In the genomic region with DNA sequence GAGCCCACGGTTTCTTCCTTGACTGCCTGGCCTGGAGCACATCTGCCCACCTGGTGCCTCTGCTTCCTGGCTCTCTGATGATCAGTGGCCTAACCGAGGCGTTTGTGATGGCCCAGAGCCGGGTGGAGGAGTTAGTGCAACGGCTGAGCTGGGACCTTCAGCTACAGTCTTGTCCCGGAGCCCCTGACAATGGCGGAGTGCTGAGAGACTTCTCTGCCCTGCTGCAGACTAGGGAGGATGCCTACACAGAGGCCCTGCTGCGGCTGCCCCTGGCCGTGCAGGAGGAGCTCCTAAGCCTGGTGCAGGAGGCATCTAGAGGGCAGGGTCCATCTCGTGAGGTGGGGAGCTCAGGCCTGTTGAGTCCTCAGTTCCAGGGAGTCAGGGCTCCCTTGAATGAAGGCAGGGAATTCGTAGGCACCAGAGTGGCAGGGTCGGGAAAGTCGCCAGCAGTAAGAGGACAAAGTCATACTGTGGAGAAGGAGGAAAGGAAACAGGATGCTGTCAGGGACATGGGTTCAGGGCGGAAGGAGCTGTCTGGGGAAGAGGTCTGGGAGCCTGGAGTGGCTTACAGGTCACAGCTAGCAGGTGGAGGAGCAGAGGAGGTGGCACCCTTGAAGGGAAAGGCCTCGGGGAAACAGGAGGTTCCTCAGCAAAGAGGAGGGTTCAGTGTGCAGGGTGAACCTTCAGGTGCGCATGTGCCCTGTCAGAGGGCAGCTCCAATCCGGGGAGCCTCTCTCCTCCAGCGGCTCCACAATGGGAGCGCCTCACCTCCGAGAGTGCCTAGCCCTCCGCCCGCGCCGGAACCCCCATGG, we compare ENCODE assay signal across 9 mouse cellular contexts. TPM values are rescaled to one million over a fixed set of nuclear protein-coding genes. Genes with fewer than 3 reads are reported as not detected.
A peak's percentile ranks its signal among the peaks of the same experiment; 100 is the strongest.
DNase-seq lines count a peak whose midpoint lies in the region; ATAC-seq lines count a peak whose summit lies in the region.
"Had no signal": no experiment of that assay in that cellular context is flagged by ENCODE, and none has a peak within 500 bp of the region (broad histone marks: within the 10 kb centered on the region; RNA-seq: fewer than 3 reads in every experiment).

No protein-coding gene starts in this region.

- peak overlapping the region; percentile 36; the same call in 1 of the 2 replicates for H3K27ac ChIP-seq in liver, embryonic 11.5 days (ENCODE audit: low read depth, low read length)
- H3K27ac ChIP-seq in heart, embryonic 16.5 days (ENCODE audit: low read length), result peak overlapping the region; percentile 95; the same call in 1 of the 2 replicates
- H3K27ac ChIP-seq in midbrain, embryonic 15.5 days, result no peak overlapping the region

- H3K4me1 ChIP-seq in liver, embryonic 11.5 days (replicated peaks; ENCODE audit: control insufficient read depth, insufficient read depth, low read length), result peaks cover 30% of the 10 kb centered on the region
- H3K4me1 ChIP-seq in heart, embryonic 16.5 days (ENCODE audit: control insufficient read depth, insufficient read depth, low read length), result peaks cover 25% of the 10 kb centered on the region
- peaks cover 24% of the 10 kb centered on the region for H3K4me1 ChIP-seq in midbrain, embryonic 15.5 days

- peak overlapping the region; percentile 85 for H3K4me2 ChIP-seq in liver, embryonic 11.5 days
- H3K4me2 ChIP-seq in heart, embryonic 16.5 days (ENCODE audit: low read depth, low read length), result peak overlapping the region; percentile 87
- H3K4me2 ChIP-seq in midbrain, embryonic 15.5 days, result 0 out of 2 replicates have a peak overlapping the region, but pooled peaks have one; percentile 4

- WGBS in liver, embryonic 11.5 days, result 83% methylated on average over 24 of the region's 24 CpGs
- 75% methylated on average over 24 of the region's 24 CpGs for WGBS in heart, embryonic 16.5 days
- WGBS in midbrain, embryonic 15.5 days, result 83% methylated on average over 24 of the region's 24 CpGs

- no peaks in the 10 kb centered on the region for H3K9me3 ChIP-seq in liver, embryonic 11.5 days (ENCODE audit: control insufficient read depth, low read length)
- no peaks in the 10 kb centered on the region for H3K9me3 ChIP-seq in heart, embryonic 16.5 days (replicated peaks; ENCODE audit: control insufficient read depth, low read length)
- H3K9me3 ChIP-seq in midbrain, embryonic 15.5 days, result no peaks in the 10 kb centered on the region

- H3K9ac ChIP-seq in liver, embryonic 11.5 days (ENCODE audit: low read depth, low read length), result no peak overlapping the region
- no peak overlapping the region for H3K9ac ChIP-seq in heart, embryonic 16.5 days (ENCODE audit: low read length)
- H3K9ac ChIP-seq in midbrain, embryonic 15.5 days, result no peak overlapping the region

- no peaks in the 10 kb centered on the region for H3K27me3 ChIP-seq in liver, embryonic 11.5 days (replicated peaks; ENCODE audit: control insufficient read depth, insufficient read depth, low read length)
- H3K27me3 ChIP-seq in heart, embryonic 16.5 days (ENCODE audit: control insufficient read depth, insufficient read depth, low read length), result no peaks in the 10 kb centered on the region
- no peaks in the 10 kb centered on the region for H3K27me3 ChIP-seq in midbrain, embryonic 15.5 days (replicated peaks)

- peaks cover 37% of the 10 kb centered on the region for H3K36me3 ChIP-seq in liver, embryonic 11.5 days (ENCODE audit: control insufficient read depth, insufficient read depth, low read length)
- H3K36me3 ChIP-seq in heart, embryonic 16.5 days (ENCODE audit: control insufficient read depth, insufficient read depth), result peaks cover 35% of the 10 kb centered on the region
- peaks cover 24% of the 10 kb centered on the region; the same call in 1 of the 2 replicates for H3K36me3 ChIP-seq in midbrain, embryonic 15.5 days (replicated peaks)

- DNase-seq in cerebellum, adult 9-10 months, result peak; percentile 57
- no peak for DNase-seq in cerebellum, postnatal 36 days
- no peak for DNase-seq in liver, embryonic 11.5 days (ENCODE audit: low spot score)
- DNase-seq in liver, result no peak
- no peak for DNase-seq in left cerebral cortex, adult 18-20 months (ENCODE audit: low spot score in 2 of 2)
- DNase-seq in adrenal gland, postnatal 4 days (ENCODE audit: low spot score in 2 of 2), result no peak

- H3K4me3 ChIP-seq in liver, embryonic 11.5 days (ENCODE audit: low read depth, low read length), result peak overlapping the region; percentile 70; the same call in 1 of the 2 replicates
- no peak overlapping the region for H3K4me3 ChIP-seq in heart, embryonic 16.5 days (ENCODE audit: low read length)
- H3K4me3 ChIP-seq in midbrain, embryonic 15.5 days, result no peak overlapping the region

- no peak for ATAC-seq in liver, embryonic 11.5 days (replicated peaks; ENCODE audit: low FRiP score)
- no peak for ATAC-seq in heart, embryonic 16.5 days (replicated peaks; ENCODE audit: extremely low read depth, insufficient read depth, low FRiP score)
- ATAC-seq in midbrain, embryonic 15.5 days (replicated peaks), result no peak

RNA-seq across cellular contexts. Expression of gene Khnyn, which starts 2.0 kb away (rescaled TPM):
- polyA plus RNA-seq in liver, embryonic 11.5 days (2014; fragmentation: Nextera tagmentation; extraction: Ambion mirVana), result 12.6 and 14.6 TPM in 2 replicates
- 9.8 and 11.2 TPM in 2 replicates for polyA plus RNA-seq in heart, embryonic 16.5 days (2015; fragmentation: Nextera tagmentation; extraction: Ambion mirVana)
- polyA plus RNA-seq in midbrain, embryonic 15.5 days (2015; fragmentation: Nextera tagmentation; extraction: Ambion mirVana), result 10.9 and 11.4 TPM in 2 replicates
- total RNA-seq in left cerebral cortex, adult 18-20 months (2021), result 10 to 100 TPM; 12.3 to 13.0 TPM
- 10 to 100 TPM; 29.7 to 29.9 TPM for total RNA-seq in adrenal gland, postnatal 4 days (2021)

RNA-seq across cellular contexts. Expression of gene Cbln3, which starts 2.6 kb away (rescaled TPM):
- 0.47 and 0.60 TPM in 2 replicates for polyA plus RNA-seq in liver, embryonic 11.5 days (2014; fragmentation: Nextera tagmentation; extraction: Ambion mirVana)
- polyA plus RNA-seq in heart, embryonic 16.5 days (2015; fragmentation: Nextera tagmentation; extraction: Ambion mirVana), result 0.59 and 0.69 TPM in 2 replicates
- 0.19 and 0.20 TPM in 2 replicates for polyA plus RNA-seq in midbrain, embryonic 15.5 days (2015; fragmentation: Nextera tagmentation; extraction: Ambion mirVana)
- total RNA-seq in left cerebral cortex, adult 18-20 months (2021), result under 1 TPM; 0.16 to 0.23 TPM
- under 1 TPM; 0.39 to 0.76 TPM for total RNA-seq in adrenal gland, postnatal 4 days (2021)

RNA-seq across cellular contexts. Expression of gene Sdr39u1, which starts 13.3 kb away (rescaled TPM):
- 24.3 and 30.5 TPM in 2 replicates for polyA plus RNA-seq in liver, embryonic 11.5 days (2014; fragmentation: Nextera tagmentation; extraction: Ambion mirVana)
- polyA plus RNA-seq in heart, embryonic 16.5 days (2015; fragmentation: Nextera tagmentation; extraction: Ambion mirVana), result 59.6 and 59.9 TPM in 2 replicates
- polyA plus RNA-seq in midbrain, embryonic 15.5 days (2015; fragmentation: Nextera tagmentation; extraction: Ambion mirVana), result 169 and 175 TPM in 2 replicates
- 100 to 1,000 TPM in 1 of 2 experiments, 10 to 100 TPM in 1; 96.5 to 104 TPM for total RNA-seq in left cerebral cortex, adult 18-20 months (2021)
- 10 to 100 TPM; 65.3 to 71.9 TPM for total RNA-seq in adrenal gland, postnatal 4 days (2021)

RNA-seq across cellular contexts. Expression of gene Nynrin, which starts 33.0 kb away (rescaled TPM):
- 12.0 and 12.2 TPM in 2 replicates for polyA plus RNA-seq in liver, embryonic 11.5 days (2014; fragmentation: Nextera tagmentation; extraction: Ambion mirVana)
- polyA plus RNA-seq in heart, embryonic 16.5 days (2015; fragmentation: Nextera tagmentation; extraction: Ambion mirVana), result 11.1 and 13.7 TPM in 2 replicates
- 12.4 and 13.6 TPM in 2 replicates for polyA plus RNA-seq in midbrain, embryonic 15.5 days (2015; fragmentation: Nextera tagmentation; extraction: Ambion mirVana)
- 1 to 10 TPM; 6.2 to 9.0 TPM for total RNA-seq in left cerebral cortex, adult 18-20 months (2021)
- 10 to 100 TPM; 46.0 to 52.0 TPM for total RNA-seq in adrenal gland, postnatal 4 days (2021)

RNA-seq across cellular contexts. Expression of gene Cma1, which starts 57.7 kb away (rescaled TPM):
- not detected in 2 replicates for polyA plus RNA-seq in liver, embryonic 11.5 days (2014; fragmentation: Nextera tagmentation; extraction: Ambion mirVana)
- polyA plus RNA-seq in heart, embryonic 16.5 days (2015; fragmentation: Nextera tagmentation; extraction: Ambion mirVana), result 8.1 and 8.3 TPM in 2 replicates
- polyA plus RNA-seq in midbrain, embryonic 15.5 days (2015; fragmentation: Nextera tagmentation; extraction: Ambion mirVana), result 0.37 and 1.6 TPM in 2 replicates
- not detected for total RNA-seq in left cerebral cortex, adult 18-20 months (2021)
- total RNA-seq in adrenal gland, postnatal 4 days (2021), result 10 to 100 TPM; 10.4 to 19.2 TPM
- total RNA-seq: left cerebral cortex, postnatal 14 days had no signal

Comparison
In these comparisons a context has a peak if more than half of its experiments do, and no peak if none do; other contexts are left out.
1. H3K4me2 ChIP-seq: peak in every context shown above with its lines; median percentile 87 in heart, embryonic 16.5 days; 85 in liver, embryonic 11.5 days; 4 in midbrain, embryonic 15.5 days.